Mouse (Mus musculus) hindbrain, postnatal 0 days (tissue): ENCODE measurements around the gene Dixdc1. TPM values are rescaled to one million over a fixed set of nuclear protein-coding genes. Genes with fewer than 3 reads are reported as not detected.

Experiments
- ATAC-seq: fragments of 200-750 bp; cut with Nextera tagmentation; 2 replicates; pipeline ENCODE4 v1.8.0; 2017; ENCODE audit warnings: mild to moderate bottlenecking, moderate TSS enrichment, moderate library complexity
- DNase-seq: peaks from one replicate; pipeline ENCODE4 v3.0.0-alpha.2; 2015; ENCODE audit warnings: low spot score
- H3K27ac ChIP-seq: fragments of 300-500 bp; sonication (generic); 2 replicates; pipeline ENCODE4 v1.5.1; 2014; ENCODE audit warnings: mild to moderate bottlenecking
- H3K27me3 ChIP-seq: fragments of 300-500 bp; sonication (generic); 2 replicates; pipeline ENCODE4 v1.6.1; 2014; ENCODE audit warnings: low read length, mixed read lengths; ENCODE audit not compliant: insufficient read depth
- H3K36me3 ChIP-seq: fragments of 300-500 bp; sonication (generic); 2 replicates; pipeline ENCODE4 v1.6.1; 2014; ENCODE audit warnings: low read length, mixed read lengths; ENCODE audit not compliant: insufficient read depth
- H3K4me1 ChIP-seq: fragments of 300-500 bp; sonication (generic); 2 replicates; pipeline ENCODE4 v1.6.1; 2014; ENCODE audit warnings: antibody characterized with exemption, low read length, mixed read lengths; ENCODE audit not compliant: insufficient read depth
- H3K4me2 ChIP-seq: fragments of 300-500 bp; sonication (generic); 2 replicates; pipeline ENCODE4 v1.6.1; 2014; ENCODE audit warnings: low read depth, mild to moderate bottlenecking, low read length, moderate library complexity, mixed read lengths
- H3K4me3 ChIP-seq: fragments of 300-500 bp; sonication (generic); 2 replicates; pipeline ENCODE4 v1.5.1; 2014; ENCODE audit warnings: low read length
- H3K9ac ChIP-seq: fragments of 300-500 bp; sonication (generic); replicated peaks from 2 replicates; pipeline ENCODE4 v1.6.1; 2014; ENCODE audit warnings: mild to moderate bottlenecking, low read length, moderate library complexity, mixed read lengths
- H3K9me3 ChIP-seq: fragments of 300-500 bp; sonication (generic); 2 replicates; pipeline ENCODE4 v1.6.1; 2016; ENCODE audit warnings: low read length, mixed read lengths
- CTCF ChIP-seq: IDR thresholded peaks from 2 replicates; pipeline ENCODE4 v1.5.1; 2016; ENCODE audit warnings: antibody characterized with exemption, control low read depth, low read depth
- WGBS: fragments of 180-500 bp; shearing (Covaris S2); extraction: QIAGEN DNeasy Blood & Tissue Kit; methylation state at CpG from one replicate; pipeline ENCODE4 v1.1.7; 2014; 5-methylcytosine and 5-hydroxymethylcytosine counted together
- polyA plus RNA-seq: library from polyadenylated mRNA; unstranded; fragments of >200 nt; fragmentation: Nextera tagmentation; extraction: Ambion mirVana; gene quantifications from 2 replicates; pipeline ENCODE4 v1.2.1, GENCODE M21; 2015
- total RNA-seq: library from RNA; depleted of rRNA; stranded (reverse); fragments of >200 nt; gene quantifications from 2 replicates; pipeline ENCODE4 v1.2.3, GENCODE M21; 2014

Gene Dixdc1
- total and polyA plus RNA-seq, 2 experiments from 2014 or later: 24.4 to 40.3 TPM

- no peak overlapping the region for H3K9ac ChIP-seq
- H3K4me1 ChIP-seq: no peaks in the 10 kb centered on the region
- WGBS: 50% methylated on average over 6 of the region's 6 CpGs
- H3K36me3 ChIP-seq: peaks cover 10% of the 10 kb centered on the region
- no peak overlapping the region for H3K4me3 ChIP-seq
- H3K9me3 ChIP-seq: no peaks in the 10 kb centered on the region
- DNase-seq: no peak
- H3K4me2 ChIP-seq: no peak overlapping the region
- no peak for TF ChIP-seq CTCF
- no peak overlapping the region for H3K27ac ChIP-seq
- no peak for ATAC-seq
- H3K27me3 ChIP-seq: no peaks in the 10 kb centered on the region
These were observed 34.4 kb downstream of the Dixdc1 start for GRCm38 (mm10) chr9:50704907-50705306.

- no peak overlapping the region for H3K9ac ChIP-seq
- no peak overlapping the region for H3K4me2 ChIP-seq
- H3K9me3 ChIP-seq: no peaks in the 10 kb centered on the region
- peak; percentile 9; the same call in 1 of the 2 replicates for TF ChIP-seq CTCF
- H3K27me3 ChIP-seq: no peaks in the 10 kb centered on the region
- peaks cover 4% of the 10 kb centered on the region for H3K36me3 ChIP-seq
- H3K4me1 ChIP-seq: no peaks in the 10 kb centered on the region
- no peak overlapping the region for H3K27ac ChIP-seq
- WGBS: 66% methylated on average over 11 of the region's 11 CpGs
- ATAC-seq (no peak), DNase-seq (no peak)
- no peak overlapping the region for H3K4me3 ChIP-seq
These were observed 38.2 kb downstream of the Dixdc1 start for GRCm38 (mm10) chr9:50700921-50701691.

GRCm38 (mm10) chr9:50698418-50699409 is 40.6 kb downstream of the Dixdc1 start:
- WGBS: under 1% methylated on average over 67 of the region's 70 CpGs
- H3K9me3 ChIP-seq: no peaks in the 10 kb centered on the region

GRCm38 (mm10) chr9:50697706-50698041 is 41.6 kb downstream of the Dixdc1 start:
- DNase-seq (peak; percentile 91), ATAC-seq (peak; percentile 78)
- Histone ChIP-seq H3K9ac (peak overlapping the region; percentile 66), H3K4me2 (peak overlapping the region; percentile 94), H3K27ac (peak overlapping the region; percentile 69), H3K4me1 (no peaks in the 10 kb centered on the region), H3K4me3 (peak overlapping the region; percentile 71), H3K27me3 (no peaks in the 10 kb centered on the region), H3K36me3 (peaks cover 11% of the 10 kb centered on the region; the same call in 1 of the 2 replicates), H3K9me3 (no peaks in the 10 kb centered on the region)
- WGBS: under 1% methylated on average over 12 of the region's 12 CpGs
- no peak for TF ChIP-seq CTCF

More at GRCm38 (mm10) chr9:50698418-50699409, 40.6 kb downstream of the Dixdc1 start:
- ATAC-seq (peak; percentile 70), DNase-seq (peak; percentile 59)
- peak; percentile 35 for TF ChIP-seq CTCF
- peaks cover 11% of the 10 kb centered on the region for H3K36me3 ChIP-seq
- no peaks in the 10 kb centered on the region for H3K4me1 ChIP-seq
- H3K4me3 ChIP-seq: peak overlapping the region; percentile 71
- peak overlapping the region; percentile 74 for H3K9ac ChIP-seq
- peak overlapping the region; percentile 82 for H3K27ac ChIP-seq
- peak overlapping the region; percentile 94 for H3K4me2 ChIP-seq
- H3K27me3 ChIP-seq: no peaks in the 10 kb centered on the region

- ATAC-seq (no peak), DNase-seq (no peak)
- H3K4me3 ChIP-seq: peak overlapping the region; percentile 71
- WGBS: 22% methylated on average over 12 of the region's 12 CpGs
- TF ChIP-seq CTCF: no peak
- no peaks in the 10 kb centered on the region for H3K9me3 ChIP-seq
- peaks cover 15% of the 10 kb centered on the region; the same call in 1 of the 2 replicates for H3K36me3 ChIP-seq
- peak overlapping the region; percentile 66 for H3K9ac ChIP-seq
- no peaks in the 10 kb centered on the region for H3K27me3 ChIP-seq
- H3K4me1 ChIP-seq: no peaks in the 10 kb centered on the region
- H3K27ac ChIP-seq: peak overlapping the region; percentile 69
- H3K4me2 ChIP-seq: peak overlapping the region; percentile 94
These were observed 42.2 kb downstream of the Dixdc1 start for GRCm38 (mm10) chr9:50696851-50697705.

GRCm38 (mm10) chr9:50695153-50695552 is 44.2 kb downstream of the Dixdc1 start:
- H3K36me3 ChIP-seq: peaks cover 13% of the 10 kb centered on the region; the same call in 1 of the 2 replicates
- TF ChIP-seq CTCF: no peak
- H3K9ac ChIP-seq: no peak overlapping the region
- H3K4me2 ChIP-seq: no peak overlapping the region
- no peak overlapping the region for H3K27ac ChIP-seq
- 86% methylated on average over 6 of the region's 6 CpGs for WGBS
- ATAC-seq (no peak), DNase-seq (no peak)
- no peaks in the 10 kb centered on the region for H3K4me1 ChIP-seq
- no peaks in the 10 kb centered on the region for H3K9me3 ChIP-seq
- no peak overlapping the region for H3K4me3 ChIP-seq
- H3K27me3 ChIP-seq: no peaks in the 10 kb centered on the region
